Comparison of ENCODE assay signal across 22 mouse cellular contexts in genomic region chr2:162197316-162197715, GRCm38 (mm10).
DNase-seq lines count a peak whose midpoint lies in the region; ATAC-seq and TF ChIP-seq lines count a peak whose summit lies in the region.
"Had no signal": no experiment of that assay in that cellular context is flagged by ENCODE, and none has a peak within 500 bp of the region (broad histone marks: within the 10 kb centered on the region; RNA-seq: fewer than 3 reads in every experiment).

No protein-coding gene starts in this region.

- H3K27ac ChIP-seq in embryonic facial prominence, embryonic 11.5 days (replicated peaks; ENCODE audit: low read depth, low read length): no peak overlapping the region
- H3K27ac ChIP-seq in embryonic facial prominence, embryonic 10.5 days (replicated peaks): no peak overlapping the region
- H3K27ac ChIP-seq in limb, embryonic 14.5 days (replicated peaks; ENCODE audit: low read depth, low read length): no peak overlapping the region
- no peak overlapping the region for H3K27ac ChIP-seq in limb, embryonic 10.5 days
- H3K27ac ChIP-seq: forebrain, embryonic 12.5 days; heart, embryonic 10.5 days; hindbrain, embryonic 12.5 days; intestine, embryonic 15.5 days had no signal

- peak; percentile 28 for DNase-seq in embryonic facial prominence, embryonic 11.5 days (ENCODE audit: low spot score)
- DNase-seq in embryonic facial prominence, embryonic 10.5 days (ENCODE audit: low spot score): no peak
- DNase-seq in limb, embryonic 14.5 days (ENCODE audit: low spot score): peak; percentile 74
- DNase-seq in limb, embryonic 10.5 days (ENCODE audit: low spot score): no peak
- peak; percentile 73 for DNase-seq in Muller cell, postnatal 12 days (ENCODE audit: inconsistent ontology term)
- peak; percentile 33 for DNase-seq in retina, postnatal 1 day
- no peak for DNase-seq in adrenal gland, adult 18-20 months (ENCODE audit: low spot score in 2 of 2)
- DNase-seq: adrenal gland, postnatal 14 days; B cell, adult 2 months; cerebellum, adult 18-20 months; cerebellum, adult 9-11 months; cerebellum, postnatal 36 days; gastrocnemius, postnatal 36 days; heart, adult 11 months; heart, postnatal 10 days; heart, postnatal 4 days had no signal

- H3K4me3 ChIP-seq in embryonic facial prominence, embryonic 11.5 days (ENCODE audit: low read depth, low read length): no peak overlapping the region
- no peak overlapping the region for H3K4me3 ChIP-seq in embryonic facial prominence, embryonic 10.5 days
- H3K4me3 ChIP-seq in limb, embryonic 14.5 days (replicated peaks; ENCODE audit: low read length): no peak overlapping the region
- no peak overlapping the region for H3K4me3 ChIP-seq in limb, embryonic 10.5 days
- H3K4me3 ChIP-seq: forebrain, embryonic 12.5 days; heart, embryonic 10.5 days; hindbrain, embryonic 12.5 days; intestine, embryonic 15.5 days had no signal

- no peaks in the 10 kb centered on the region for H3K9me3 ChIP-seq in embryonic facial prominence, embryonic 11.5 days (replicated peaks; ENCODE audit: control insufficient read depth, low read length)
- no peaks in the 10 kb centered on the region for H3K9me3 ChIP-seq in embryonic facial prominence, embryonic 10.5 days
- no peaks in the 10 kb centered on the region for H3K9me3 ChIP-seq in limb, embryonic 14.5 days (ENCODE audit: control insufficient read depth, low read length)
- no peaks in the 10 kb centered on the region for H3K9me3 ChIP-seq in limb, embryonic 10.5 days (replicated peaks)
- H3K9me3 ChIP-seq: forebrain, embryonic 12.5 days; heart, embryonic 10.5 days; hindbrain, embryonic 12.5 days; intestine, embryonic 15.5 days had no signal

- 70% methylated on average over 5 of the region's 5 CpGs for WGBS in embryonic facial prominence, embryonic 11.5 days
- 86% methylated on average over 5 of the region's 5 CpGs for WGBS in embryonic facial prominence, embryonic 10.5 days
- 64% methylated on average over 5 of the region's 5 CpGs for WGBS in limb, embryonic 14.5 days
- 94% methylated on average over 5 of the region's 5 CpGs for WGBS in limb, embryonic 10.5 days

- no peak overlapping the region for H3K4me2 ChIP-seq in embryonic facial prominence, embryonic 11.5 days (ENCODE audit: low read depth, low read length)
- H3K4me2 ChIP-seq in limb, embryonic 14.5 days (replicated peaks; ENCODE audit: low read depth, low read length, severe bottlenecking): no peak overlapping the region
- H3K4me2 ChIP-seq: forebrain, embryonic 12.5 days; hindbrain, embryonic 12.5 days; intestine, embryonic 15.5 days had no signal

- H3K9ac ChIP-seq in embryonic facial prominence, embryonic 11.5 days (replicated peaks; ENCODE audit: low read length): no peak overlapping the region
- H3K9ac ChIP-seq in limb, embryonic 14.5 days (ENCODE audit: low read depth, low read length, severe bottlenecking): no peak overlapping the region
- H3K9ac ChIP-seq: forebrain, embryonic 12.5 days; hindbrain, embryonic 12.5 days; intestine, embryonic 15.5 days had no signal

- H3K36me3 ChIP-seq in embryonic facial prominence, embryonic 11.5 days (replicated peaks; ENCODE audit: control insufficient read depth, insufficient read depth, low read depth, low read length): no peaks in the 10 kb centered on the region
- no peaks in the 10 kb centered on the region for H3K36me3 ChIP-seq in embryonic facial prominence, embryonic 10.5 days (replicated peaks)
- H3K36me3 ChIP-seq in limb, embryonic 14.5 days (ENCODE audit: control insufficient read depth, insufficient read depth, low read length): no peaks in the 10 kb centered on the region
- no peaks in the 10 kb centered on the region for H3K36me3 ChIP-seq in limb, embryonic 10.5 days
- H3K36me3 ChIP-seq: forebrain, embryonic 12.5 days; G1E; heart, embryonic 10.5 days; hindbrain, embryonic 12.5 days; intestine, embryonic 15.5 days had no signal

- ATAC-seq in embryonic facial prominence, embryonic 11.5 days (replicated peaks; ENCODE audit: insufficient number of reproducible peaks, low FRiP score, low TSS enrichment, low read depth): no peak
- peak; percentile 47; the same call in 1 of the 2 replicates for ATAC-seq in limb, embryonic 14.5 days (ENCODE audit: low FRiP score, low read depth)
- ATAC-seq: CD4-positive, CD25-positive, alpha-beta regulatory T cell, adult 4 months; intestine, embryonic 15.5 days had no signal

- H3K4me1 ChIP-seq in embryonic facial prominence, embryonic 11.5 days (ENCODE audit: control insufficient read depth, insufficient read depth, low read length): no peaks in the 10 kb centered on the region
- no peaks in the 10 kb centered on the region for H3K4me1 ChIP-seq in embryonic facial prominence, embryonic 10.5 days
- H3K4me1 ChIP-seq in limb, embryonic 14.5 days (ENCODE audit: control insufficient read depth, insufficient read depth, low read length): no peaks in the 10 kb centered on the region
- H3K4me1 ChIP-seq in limb, embryonic 10.5 days: no peaks in the 10 kb centered on the region
- H3K4me1 ChIP-seq: forebrain, embryonic 12.5 days; heart, embryonic 10.5 days; hindbrain, embryonic 12.5 days; intestine, embryonic 15.5 days had no signal

- H3K27me3 ChIP-seq in embryonic facial prominence, embryonic 11.5 days (ENCODE audit: control insufficient read depth, insufficient read depth, low read length): no peaks in the 10 kb centered on the region
- H3K27me3 ChIP-seq in embryonic facial prominence, embryonic 10.5 days (replicated peaks; ENCODE audit: low read depth, poor library complexity, severe bottlenecking): no peaks in the 10 kb centered on the region
- H3K27me3 ChIP-seq in limb, embryonic 14.5 days (ENCODE audit: control insufficient read depth, insufficient read depth, low read length): no peaks in the 10 kb centered on the region
- H3K27me3 ChIP-seq in limb, embryonic 10.5 days (ENCODE audit: low read depth, poor library complexity, severe bottlenecking): no peaks in the 10 kb centered on the region
- H3K27me3 ChIP-seq: forebrain, embryonic 12.5 days; hindbrain, embryonic 12.5 days; intestine, embryonic 15.5 days had no signal

- no peak for TF ChIP-seq POLR2A in limb, embryonic 14.5 days (IDR thresholded peaks at IDR 0.05; ENCODE audit: borderline replicate concordance, extremely low read depth, insufficient read depth, insufficient read length)

Comparison
In these comparisons a context has a peak if more than half of its experiments do, and no peak if none do; other contexts are left out.
1. DNase-seq: peak in embryonic facial prominence, embryonic 11.5 days (single experiment), limb, embryonic 14.5 days (single experiment), Muller cell, postnatal 12 days (single experiment) and retina, postnatal 1 day (single experiment); none in embryonic facial prominence, embryonic 10.5 days (single experiment), limb, embryonic 10.5 days (single experiment) and adrenal gland, adult 18-20 months (0 of 2).